Mouse (Mus musculus) hindbrain, embryonic 16.5 days (tissue): ENCODE measurements around the gene Zcrb1. TPM values are rescaled to one million over a fixed set of nuclear protein-coding genes. Genes with fewer than 3 reads are reported as not detected.
A peak's percentile ranks its signal among the peaks of the same experiment; 100 is the strongest.

Experiments
- ATAC-seq: fragments of 200-750 bp; cut with Nextera tagmentation; 2 replicates; pipeline ENCODE4 v1.8.0; 2017; ENCODE audit warnings: moderate TSS enrichment, moderate library complexity
- H3K27ac ChIP-seq: fragments of 300-500 bp; sonication (generic); 2 replicates; pipeline ENCODE4 v1.5.1; 2014; ENCODE audit warnings: low read depth, mild to moderate bottlenecking, control low read depth, low read length, moderate library complexity
- H3K27me3 ChIP-seq: fragments of 300-500 bp; sonication (generic); replicated peaks from 2 replicates; pipeline ENCODE4 v1.6.1; 2014; ENCODE audit warnings: low read length; ENCODE audit not compliant: control insufficient read depth, insufficient read depth
- H3K36me3 ChIP-seq: fragments of 300-500 bp; sonication (generic); 2 replicates; pipeline ENCODE4 v1.6.1; 2014; ENCODE audit warnings: mild to moderate bottlenecking, low read length, moderate library complexity, mixed read lengths; ENCODE audit not compliant: control insufficient read depth, insufficient read depth
- H3K4me1 ChIP-seq: fragments of 300-500 bp; sonication (generic); 2 replicates; pipeline ENCODE4 v1.6.1; 2014; ENCODE audit warnings: low read depth, low read length; ENCODE audit not compliant: control insufficient read depth, insufficient read depth
- H3K4me2 ChIP-seq: fragments of 300-500 bp; sonication (generic); 2 replicates; pipeline ENCODE4 v1.6.1; 2014; ENCODE audit warnings: mild to moderate bottlenecking, low read length, control low read depth, moderate library complexity
- H3K4me3 ChIP-seq: fragments of 300-500 bp; sonication (generic); 2 replicates; pipeline ENCODE4 v1.5.1; 2014; ENCODE audit warnings: mild to moderate bottlenecking, low read length, control low read depth, moderate library complexity
- H3K9ac ChIP-seq: fragments of 300-500 bp; sonication (generic); 2 replicates; pipeline ENCODE4 v1.6.1; 2014; ENCODE audit warnings: low read depth, mild to moderate bottlenecking, control low read depth, low read length, moderate library complexity
- H3K9me3 ChIP-seq: fragments of 300-500 bp; sonication (generic); 2 replicates; pipeline ENCODE4 v1.6.1; 2014; ENCODE audit warnings: mild to moderate bottlenecking, low read length, moderate library complexity; ENCODE audit not compliant: control insufficient read depth
- WGBS: fragments of 180-500 bp; shearing (Covaris S2); extraction: QIAGEN DNeasy Blood & Tissue Kit; methylation state at CpG from one replicate; pipeline ENCODE4 v1.1.7; 2014; 5-methylcytosine and 5-hydroxymethylcytosine counted together
- polyA plus RNA-seq: library from polyadenylated mRNA; unstranded; fragments of >200 nt; fragmentation: Nextera tagmentation; extraction: Ambion mirVana; gene quantifications from 2 replicates; pipeline ENCODE4 v1.2.1, GENCODE M21; 2015

Gene Zcrb1
- polyA plus RNA-seq = 139 and 147 TPM in 2 replicates

GRCm38 (mm10) chr15:93397826-93398698 lies at the start of gene Zcrb1, which contains the start of gene Pphln1:
Gene Zcrb1, minus strand, starts transcription at chr15:93398334.
Gene Pphln1, plus strand, starts transcription at chr15:93398350.
- under 1% methylated on average over 57 of the region's 100 CpGs for WGBS
- peaks cover 23% of the 10 kb centered on the region for H3K4me1 ChIP-seq
- peak within 1 kb of the TSS; percentile 95 for H3K9ac ChIP-seq
- H3K36me3 ChIP-seq = peaks cover 9% of the 10 kb centered on the region
- H3K9me3 ChIP-seq = no peaks in the 10 kb centered on the region
- peak within 1 kb of the TSS; percentile 89 for H3K4me3 ChIP-seq
- H3K4me2 ChIP-seq = peak within 1 kb of the TSS; percentile 92
- no peaks in the 10 kb centered on the region for H3K27me3 ChIP-seq
- peak; percentile 97 for ATAC-seq
- peak within 1 kb of the TSS; percentile 89 for H3K27ac ChIP-seq

GRCm38 (mm10) chr15:93443676-93444075 lies 45.5 kb upstream of the Zcrb1 start:
- no peak overlapping the region for H3K4me3 ChIP-seq
- no peaks in the 10 kb centered on the region for H3K4me1 ChIP-seq
- no peak overlapping the region for H3K9ac ChIP-seq
- H3K9me3 ChIP-seq = no peaks in the 10 kb centered on the region
- no peak overlapping the region for H3K27ac ChIP-seq
- ATAC-seq = no peak
- H3K27me3 ChIP-seq = no peaks in the 10 kb centered on the region
- 93% methylated on average over 6 of the region's 6 CpGs for WGBS
- peaks cover 16% of the 10 kb centered on the region for H3K36me3 ChIP-seq
- no peak overlapping the region for H3K4me2 ChIP-seq

- no peak for ATAC-seq
- no peak overlapping the region for H3K4me2 ChIP-seq
- WGBS = 90% methylated on average over 4 of the region's 4 CpGs
Measured at GRCm38 (mm10) chr15:93442271-93442670, 44.1 kb upstream of the Zcrb1 start.

GRCm38 (mm10) chr15:93438663-93439062 lies 40.5 kb upstream of the Zcrb1 start:
- Histone ChIP-seq H3K4me1 (no peaks in the 10 kb centered on the region), H3K27me3 (no peaks in the 10 kb centered on the region), H3K36me3 (peaks cover 16% of the 10 kb centered on the region), H3K4me2 (no peak overlapping the region), H3K27ac (no peak overlapping the region), H3K9ac (no peak overlapping the region), H3K9me3 (no peaks in the 10 kb centered on the region), H3K4me3 (no peak overlapping the region)
- ATAC-seq = peak; percentile 50; the same call in 1 of the 2 replicates
- 43% methylated on average over 5 of the region's 5 CpGs for WGBS

More at GRCm38 (mm10) chr15:93442271-93442670, 44.1 kb upstream of the Zcrb1 start:
- Histone ChIP-seq H3K9ac (no peak overlapping the region), H3K4me3 (no peak overlapping the region), H3K9me3 (no peaks in the 10 kb centered on the region), H3K4me1 (no peaks in the 10 kb centered on the region), H3K27me3 (no peaks in the 10 kb centered on the region), H3K36me3 (peaks cover 16% of the 10 kb centered on the region), H3K27ac (no peak overlapping the region)

GRCm38 (mm10) chr15:93435998-93436397 lies 37.9 kb upstream of the Zcrb1 start:
- WGBS = 94% methylated on average over 12 of the region's 12 CpGs
- H3K9me3 ChIP-seq = no peaks in the 10 kb centered on the region
- H3K4me1 ChIP-seq = no peaks in the 10 kb centered on the region
- H3K36me3 ChIP-seq = no peaks in the 10 kb centered on the region
- H3K4me2 ChIP-seq = no peak overlapping the region
- H3K4me3 ChIP-seq = no peak overlapping the region
- ATAC-seq = no peak
- H3K27me3 ChIP-seq = no peaks in the 10 kb centered on the region
- H3K9ac ChIP-seq = no peak overlapping the region
- no peak overlapping the region for H3K27ac ChIP-seq

- Histone ChIP-seq H3K27ac (no peak overlapping the region), H3K27me3 (no peaks in the 10 kb centered on the region), H3K4me1 (no peaks in the 10 kb centered on the region), H3K4me2 (no peak overlapping the region), H3K9me3 (no peaks in the 10 kb centered on the region), H3K36me3 (no peaks in the 10 kb centered on the region), H3K4me3 (no peak overlapping the region), H3K9ac (no peak overlapping the region)
- 55% methylated on average over 11 of the region's 11 CpGs for WGBS
- no peak for ATAC-seq
Measured at GRCm38 (mm10) chr15:93433811-93434210, 35.7 kb upstream of the Zcrb1 start.

GRCm38 (mm10) chr15:93422537-93422936 lies 24.4 kb upstream of the Zcrb1 start:
- no peaks in the 10 kb centered on the region for H3K36me3 ChIP-seq
- 100% methylated on average over 1 of the region's 1 CpGs for WGBS
- ATAC-seq = no peak

GRCm38 (mm10) chr15:93420596-93420995 lies 22.5 kb upstream of the Zcrb1 start:
- no peaks in the 10 kb centered on the region for H3K27me3 ChIP-seq
- H3K9me3 ChIP-seq = no peaks in the 10 kb centered on the region
- WGBS = 89% methylated on average over 7 of the region's 7 CpGs
- no peak overlapping the region for H3K4me3 ChIP-seq
- no peaks in the 10 kb centered on the region for H3K36me3 ChIP-seq
- no peak overlapping the region for H3K4me2 ChIP-seq
- no peak overlapping the region for H3K27ac ChIP-seq
- no peaks in the 10 kb centered on the region for H3K4me1 ChIP-seq
- ATAC-seq = no peak
- H3K9ac ChIP-seq = no peak overlapping the region

More at GRCm38 (mm10) chr15:93422537-93422936, 24.4 kb upstream of the Zcrb1 start:
- Histone ChIP-seq H3K4me1 (no peaks in the 10 kb centered on the region), H3K9ac (no peak overlapping the region), H3K27me3 (no peaks in the 10 kb centered on the region), H3K9me3 (no peaks in the 10 kb centered on the region), H3K27ac (no peak overlapping the region), H3K4me2 (no peak overlapping the region), H3K4me3 (no peak overlapping the region)

GRCm38 (mm10) chr15:93416300-93416699 lies 18.2 kb upstream of the Zcrb1 start:
- H3K4me2 ChIP-seq = no peak overlapping the region
- no peaks in the 10 kb centered on the region for H3K27me3 ChIP-seq
- no peaks in the 10 kb centered on the region for H3K4me1 ChIP-seq
- 0 out of 2 replicates have a peak, but pooled peaks cover 3% of the 10 kb centered on the region for H3K36me3 ChIP-seq
- H3K4me3 ChIP-seq = no peak overlapping the region
- no peak overlapping the region for H3K9ac ChIP-seq
- 89% methylated on average over 6 of the region's 6 CpGs for WGBS
- H3K9me3 ChIP-seq = no peaks in the 10 kb centered on the region
- ATAC-seq = no peak
- no peak overlapping the region for H3K27ac ChIP-seq
